Mouse (Mus musculus): ENCODE results near the gene Fgf3. TPM values are rescaled to one million over a fixed set of nuclear protein-coding genes. Genes with fewer than 3 reads are reported as not detected.

Fgf3 gene
- total and polyA plus RNA-seq, 3 experiments: not detected

DNA sequence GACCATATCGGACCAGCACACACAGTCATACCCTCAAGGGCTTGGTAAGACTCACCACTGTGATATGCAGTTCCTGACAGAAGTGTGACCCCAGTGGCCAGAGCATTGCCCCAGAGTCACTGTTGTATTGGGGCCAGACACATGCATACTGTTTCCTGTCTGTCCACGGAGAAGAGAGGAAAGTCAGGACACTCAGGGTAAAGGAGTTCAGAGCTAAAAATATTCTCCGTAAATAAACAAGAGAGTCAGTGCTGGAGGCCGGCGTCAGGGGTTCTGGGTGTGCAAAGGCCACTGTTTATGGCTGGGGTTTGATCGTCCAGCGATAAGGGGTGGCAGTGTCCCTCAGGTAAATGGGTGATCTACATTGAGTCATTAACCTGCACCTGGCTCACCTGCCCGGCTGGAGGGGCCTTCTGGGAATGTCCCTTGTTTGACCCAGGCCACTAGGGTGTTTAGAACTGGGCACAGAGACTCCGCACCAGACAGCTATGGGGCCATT, 41.9 kb upstream of the Fgf3 start:
- H3K4me3 ChIP-seq (replicated peaks in 1 of 3; ENCODE audit: low read depth in 2 of 3, low read length in 2 of 3, poor library complexity in 1 of 3): no peak overlapping the region
- TF ChIP-seq EP300 (IDR thresholded peaks at IDR 0.05; ENCODE audit: low read length) (no peak), SIN3A (IDR thresholded peaks at IDR 0.05; ENCODE audit: low read length) (no peak), SMC3 (IDR thresholded peaks at IDR 0.05; ENCODE audit: low read depth, low read length) (no peak)
- no peak overlapping the region for H3K4me2 ChIP-seq (ENCODE audit: insufficient read depth, low read depth, poor library complexity, severe bottlenecking)
- H3K27ac ChIP-seq (ENCODE audit: insufficient read depth, low read depth): no peak overlapping the region
- no peaks in the 10 kb centered on the region for H3K4me1 ChIP-seq (ENCODE audit: control insufficient read depth in 1 of 2, insufficient read depth in 2 of 2)
- in situ Hi-C loops (cut with MboI; ENCODE audit: low pct_ligation_motif_present, low pct_unique_long_range_greater_than_20kb, low sequenced_read_pairs): no loop called here
- peaks cover 5% of the 10 kb centered on the region for H3K9me3 ChIP-seq (replicated peaks; ENCODE audit: low read length)
- H3K79me2 ChIP-seq (replicated peaks; ENCODE audit: control insufficient read depth, extremely low read depth, insufficient read depth, poor library complexity, severe bottlenecking): no peaks in the 10 kb centered on the region
- no peaks in the 10 kb centered on the region for H3K36me3 ChIP-seq (replicated peaks in 1 of 2; ENCODE audit: control insufficient read depth in 1 of 2, insufficient read depth in 1 of 2, low read length in 1 of 2)
- peaks cover 79% of the 10 kb centered on the region for H3K27me3 ChIP-seq (replicated peaks)
- DNase-seq (ENCODE audit: extremely low read depth): no peak
- no peak overlapping the region for H3K9ac ChIP-seq (ENCODE audit: insufficient read depth, low read depth)
- dilution Hi-C loops (cut with MboI; ENCODE audit: extremely low pct_ligation_motif_present, extremely low pct_unique_long_range_greater_than_20kb, low sequenced_read_pairs): no loop called here

DNA sequence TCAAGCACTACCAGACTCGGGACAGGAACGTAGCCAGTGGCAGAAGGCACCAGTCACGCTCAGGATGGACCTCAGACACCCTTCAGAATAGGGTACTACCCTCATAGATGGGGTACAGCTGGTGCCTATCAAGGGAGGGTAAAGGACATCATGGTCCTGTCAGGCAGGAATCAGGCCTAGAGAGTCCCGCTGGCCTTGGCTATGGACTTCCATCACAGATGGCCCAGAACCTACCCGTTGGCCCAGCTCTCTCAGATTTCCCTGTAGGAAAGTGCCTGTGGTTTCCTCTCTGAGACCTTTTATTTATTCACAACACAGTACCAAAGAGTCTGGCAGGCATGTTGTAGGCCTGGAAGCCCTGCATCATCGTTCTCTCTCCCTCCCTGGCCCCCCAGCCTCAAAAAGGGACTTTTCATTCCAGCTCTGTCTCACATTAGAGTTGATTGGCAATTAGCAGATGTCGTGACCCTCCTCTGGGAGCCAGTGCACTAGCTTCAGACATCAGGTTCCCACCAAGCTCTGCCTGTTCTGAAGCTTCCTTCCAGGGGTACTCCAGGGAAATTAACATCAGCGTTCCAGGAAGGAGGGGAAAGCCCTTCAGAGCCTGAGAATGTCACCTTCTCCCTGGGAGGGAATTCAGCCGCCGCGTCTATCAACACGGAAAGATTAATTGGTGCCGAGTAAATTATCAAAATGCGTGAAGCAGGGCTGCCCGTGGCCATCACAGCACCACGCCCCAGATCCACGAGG, 40.7 kb upstream of the Fgf3 start:
- Histone ChIP-seq H3K27ac (ENCODE audit: insufficient read depth, low read depth) (no peak overlapping the region), H3K79me2 (replicated peaks; ENCODE audit: control insufficient read depth, extremely low read depth, insufficient read depth, poor library complexity, severe bottlenecking) (no peaks in the 10 kb centered on the region), H3K9ac (ENCODE audit: insufficient read depth, low read depth) (no peak overlapping the region), H3K4me2 (ENCODE audit: insufficient read depth, low read depth, poor library complexity, severe bottlenecking) (no peak overlapping the region), H3K9me3 (replicated peaks; ENCODE audit: low read length) (peaks cover 5% of the 10 kb centered on the region), H3K36me3 (replicated peaks in 1 of 2; ENCODE audit: control insufficient read depth in 1 of 2, insufficient read depth in 1 of 2, low read length in 1 of 2) (no peaks in the 10 kb centered on the region), H3K27me3 (replicated peaks) (peaks cover 86% of the 10 kb centered on the region), H3K4me3 (replicated peaks in 1 of 3; ENCODE audit: low read depth in 2 of 3, low read length in 2 of 3, poor library complexity in 1 of 3) (no peak overlapping the region), H3K4me1 (ENCODE audit: control insufficient read depth in 1 of 2, insufficient read depth in 2 of 2) (no peaks in the 10 kb centered on the region)
- TF ChIP-seq CTCF (conservative IDR thresholded peaks at IDR 0.05 in 1 of 2, IDR thresholded peaks at IDR 0.05 in 1 of 2; ENCODE audit: low read depth in 2 of 2, low read length in 2 of 2) (no peak), E2F4 (IDR thresholded peaks at IDR 0.05; ENCODE audit: insufficient replicate concordance, low read depth, low read length) (no peak), USF2 (conservative IDR thresholded peaks at IDR 0.05; ENCODE audit: low read depth, low read length) (no peak), RCOR1 (conservative IDR thresholded peaks at IDR 0.05; ENCODE audit: low read depth, low read length) (no peak), POLR2A (IDR thresholded peaks at IDR 0.05; ENCODE audit: low read depth, low read length) (no peak), SIN3A (IDR thresholded peaks at IDR 0.05; ENCODE audit: low read length) (no peak), ZNF384 (IDR thresholded peaks at IDR 0.05; ENCODE audit: low read depth, low read length) (no peak), BHLHE40 (IDR thresholded peaks at IDR 0.05; ENCODE audit: low read depth, low read length) (no peak), TCF12 (IDR thresholded peaks at IDR 0.05; ENCODE audit: low read depth, low read length) (no peak), MAFK (IDR thresholded peaks at IDR 0.05; ENCODE audit: insufficient replicate concordance, low read length) (no peak), MEF2A (IDR thresholded peaks at IDR 0.05; ENCODE audit: borderline replicate concordance, low read depth, low read length) (no peak), ETS1 (conservative IDR thresholded peaks at IDR 0.05; ENCODE audit: low read depth, low read length) (no peak), MXI1 (IDR thresholded peaks at IDR 0.05; ENCODE audit: low read depth, low read length) (no peak), EP300 (IDR thresholded peaks at IDR 0.05; ENCODE audit: low read length) (no peak), MAZ (IDR thresholded peaks at IDR 0.05; ENCODE audit: low read depth, low read length) (no peak), KAT2A (IDR thresholded peaks at IDR 0.05; ENCODE audit: insufficient replicate concordance, low read length) (no peak), TBP (conservative IDR thresholded peaks at IDR 0.05; ENCODE audit: low read depth, low read length) (no peak), NRF1 (IDR thresholded peaks at IDR 0.05; ENCODE audit: low read depth, low read length) (no peak), SMC3 (IDR thresholded peaks at IDR 0.05; ENCODE audit: low read depth, low read length) (no peak)
- in situ Hi-C loops (cut with MboI; ENCODE audit: low pct_ligation_motif_present, low pct_unique_long_range_greater_than_20kb, low sequenced_read_pairs) (no loop called here), dilution Hi-C loops (cut with MboI; ENCODE audit: extremely low pct_ligation_motif_present, extremely low pct_unique_long_range_greater_than_20kb, low sequenced_read_pairs) (no loop called here)
- DNase-seq (ENCODE audit: extremely low read depth): no peak
